Mouse (Mus musculus): Measurements from ENCODE around the gene Aimp2. TPM values are rescaled to one million over a fixed set of nuclear protein-coding genes. Genes with fewer than 3 reads are reported as not detected.
A peak's percentile ranks its signal among the peaks of the same experiment; 100 is the strongest.

The Aimp2 gene
- polyA plus RNA-seq, 1 experiment from 2014 or later = 100 TPM

- Histone ChIP-seq H3K9me3 (ENCODE audit: control insufficient read depth, low read length) (no peaks in the 10 kb centered on the region), H3K9ac (ENCODE audit: low read depth, low read length) (no peak overlapping the region), H3K27me3 (replicated peaks; ENCODE audit: control insufficient read depth, insufficient read depth, low read length) (no peaks in the 10 kb centered on the region), H3K36me3 (ENCODE audit: control insufficient read depth, insufficient read depth, low read length) (peaks cover 74% of the 10 kb centered on the region), H3K4me1 (ENCODE audit: control insufficient read depth, insufficient read depth, low read length) (no peaks in the 10 kb centered on the region), H3K4me3 (ENCODE audit: low read depth, low read length) (no peak overlapping the region), H3K27ac (replicated peaks; ENCODE audit: low read depth, low read length) (no peak overlapping the region), H3K4me2 (ENCODE audit: low read depth, low read length) (no peak overlapping the region)
- DNase-seq (ENCODE audit: low spot score) (peak; percentile 77), ATAC-seq (ENCODE audit: low read depth) (no peak)
- WGBS = 46% methylated on average over 5 of the region's 5 CpGs
Measured at GRCm38 (mm10) chr5:143917418-143917817, 7.8 kb upstream of the Aimp2 start.

DNA sequence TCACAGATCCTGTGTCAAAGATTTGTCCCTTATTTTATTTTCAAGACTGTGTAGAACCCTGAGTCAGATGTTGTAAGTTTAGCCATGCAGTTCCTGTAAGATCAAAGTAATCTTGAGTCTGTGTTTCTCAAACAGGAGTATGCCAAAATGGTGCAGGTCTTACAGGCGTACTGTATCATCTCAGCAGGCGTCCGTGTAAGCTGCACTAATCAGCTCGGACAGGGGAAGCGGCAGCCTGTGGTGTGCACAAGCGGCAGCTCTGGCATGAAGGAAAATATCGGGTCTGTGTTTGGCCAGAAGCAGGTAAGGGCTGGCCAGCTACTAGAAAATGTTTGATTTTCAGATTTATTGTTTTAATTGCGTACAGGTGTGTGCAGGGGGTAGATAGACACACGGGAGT is 6.6 kb upstream of the Aimp2 start:
- no peaks in the 10 kb centered on the region for H3K9me3 ChIP-seq (ENCODE audit: control insufficient read depth, low read length)
- peaks cover 65% of the 10 kb centered on the region for H3K36me3 ChIP-seq (ENCODE audit: control insufficient read depth, insufficient read depth, low read length)
- H3K4me1 ChIP-seq (ENCODE audit: control insufficient read depth, insufficient read depth, low read length) = no peaks in the 10 kb centered on the region
- H3K9ac ChIP-seq (ENCODE audit: low read depth, low read length) = no peak overlapping the region
- ATAC-seq (ENCODE audit: low read depth) (no peak), DNase-seq (ENCODE audit: low spot score) (no peak)
- H3K4me2 ChIP-seq (ENCODE audit: low read depth, low read length) = no peak overlapping the region
- H3K27ac ChIP-seq (replicated peaks; ENCODE audit: low read depth, low read length) = no peak overlapping the region
- H3K27me3 ChIP-seq (replicated peaks; ENCODE audit: control insufficient read depth, insufficient read depth, low read length) = no peaks in the 10 kb centered on the region
- H3K4me3 ChIP-seq (ENCODE audit: low read depth, low read length) = no peak overlapping the region
- WGBS = 91% methylated on average over 9 of the region's 9 CpGs

DNA sequence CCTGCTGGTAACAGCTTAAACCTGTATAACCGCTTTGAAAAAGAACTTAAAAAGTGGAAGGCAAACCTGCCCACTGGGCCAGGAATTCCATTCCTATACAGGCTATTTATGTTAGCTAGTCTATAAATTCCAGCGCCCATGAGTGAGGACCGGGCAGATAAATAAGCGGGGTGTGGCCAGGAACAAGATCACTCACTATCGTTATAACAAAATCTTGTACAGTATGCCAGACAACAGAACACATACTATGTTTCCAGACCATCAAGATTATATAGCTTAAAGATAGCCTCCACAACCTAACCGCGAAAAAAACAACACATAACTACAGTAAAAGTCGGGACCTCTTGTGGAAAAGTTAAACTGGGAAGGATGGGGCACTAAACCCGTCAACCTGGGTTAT is 721 bp downstream of the Aimp2 start:
- peak overlapping the region; percentile 67 for H3K4me2 ChIP-seq (ENCODE audit: low read depth, low read length)
- 2% methylated on average over 9 of the region's 9 CpGs for WGBS
- peaks cover 15% of the 10 kb centered on the region; the same call in 1 of the 2 replicates for H3K4me1 ChIP-seq (ENCODE audit: control insufficient read depth, insufficient read depth, low read length)
- peak overlapping the region; percentile 55 for H3K9ac ChIP-seq (ENCODE audit: low read depth, low read length)
- H3K9me3 ChIP-seq (ENCODE audit: control insufficient read depth, low read length) = no peaks in the 10 kb centered on the region
- DNase-seq (ENCODE audit: low spot score) (peak; percentile 14), ATAC-seq (ENCODE audit: low read depth) (no peak)
- peak overlapping the region; percentile 77 for H3K27ac ChIP-seq (replicated peaks; ENCODE audit: low read depth, low read length)
- H3K4me3 ChIP-seq (ENCODE audit: low read depth, low read length) = peak overlapping the region; percentile 76
- no peaks in the 10 kb centered on the region for H3K27me3 ChIP-seq (replicated peaks; ENCODE audit: control insufficient read depth, insufficient read depth, low read length)
- peaks cover 33% of the 10 kb centered on the region for H3K36me3 ChIP-seq (ENCODE audit: control insufficient read depth, insufficient read depth, low read length)

- WGBS = 84% methylated on average over 8 of the region's 8 CpGs
- Histone ChIP-seq H3K36me3 (ENCODE audit: control insufficient read depth, insufficient read depth, low read length) (peaks cover 51% of the 10 kb centered on the region), H3K9me3 (ENCODE audit: control insufficient read depth, low read length) (no peaks in the 10 kb centered on the region), H3K9ac (ENCODE audit: low read depth, low read length) (no peak overlapping the region), H3K27ac (replicated peaks; ENCODE audit: low read depth, low read length) (no peak overlapping the region), H3K4me1 (ENCODE audit: control insufficient read depth, insufficient read depth, low read length) (peaks cover 15% of the 10 kb centered on the region; the same call in 1 of the 2 replicates), H3K4me3 (ENCODE audit: low read depth, low read length) (no peak overlapping the region), H3K27me3 (replicated peaks; ENCODE audit: control insufficient read depth, insufficient read depth, low read length) (no peaks in the 10 kb centered on the region), H3K4me2 (ENCODE audit: low read depth, low read length) (no peak overlapping the region)
- DNase-seq (ENCODE audit: low spot score) (no peak), ATAC-seq (ENCODE audit: low read depth) (no peak)
Measured at GRCm38 (mm10) chr5:143906429-143906828, 3.2 kb downstream of the Aimp2 start.

GRCm38 (mm10) chr5:143903813-143904212 is 5.8 kb downstream of the Aimp2 start:
- no peak overlapping the region for H3K4me2 ChIP-seq (ENCODE audit: low read depth, low read length)
- no peak overlapping the region for H3K27ac ChIP-seq (replicated peaks; ENCODE audit: low read depth, low read length)
- DNase-seq (ENCODE audit: low spot score) = no peak
- 90% methylated on average over 4 of the region's 4 CpGs for WGBS
- H3K9me3 ChIP-seq (ENCODE audit: control insufficient read depth, low read length) = no peaks in the 10 kb centered on the region
- H3K9ac ChIP-seq (ENCODE audit: low read depth, low read length) = no peak overlapping the region
- ATAC-seq (ENCODE audit: low read depth) = no peak
- peaks cover 71% of the 10 kb centered on the region for H3K36me3 ChIP-seq (ENCODE audit: control insufficient read depth, insufficient read depth, low read length)
- no peak overlapping the region for H3K4me3 ChIP-seq (ENCODE audit: low read depth, low read length)
- H3K27me3 ChIP-seq (replicated peaks; ENCODE audit: control insufficient read depth, insufficient read depth, low read length) = no peaks in the 10 kb centered on the region
- H3K4me1 ChIP-seq (ENCODE audit: control insufficient read depth, insufficient read depth, low read length) = peaks cover 7% of the 10 kb centered on the region; the same call in 1 of the 2 replicates

DNA sequence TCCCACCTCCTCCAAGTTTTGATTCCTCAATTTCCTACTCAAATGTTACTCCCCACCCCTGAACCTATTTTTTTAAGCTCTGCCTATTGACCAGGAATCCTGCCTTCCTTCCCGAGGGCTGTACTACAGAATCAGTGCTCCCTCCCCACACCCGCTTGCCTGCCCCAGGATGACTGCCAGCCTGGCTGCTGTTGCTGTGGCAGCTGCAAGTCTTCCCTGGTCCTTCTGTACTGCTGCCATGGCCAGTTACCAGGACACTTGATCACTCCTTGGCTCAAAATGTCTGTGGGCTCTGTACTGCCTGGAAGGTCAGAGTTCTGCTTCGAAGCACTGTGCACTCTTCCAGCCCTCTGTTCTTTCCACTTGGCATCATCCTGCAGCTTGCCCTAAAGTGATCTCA is 7.5 kb downstream of the Aimp2 start:
- no peaks in the 10 kb centered on the region for H3K4me1 ChIP-seq (ENCODE audit: control insufficient read depth, insufficient read depth, low read length)
- WGBS = 83% methylated on average over 3 of the region's 3 CpGs
- H3K4me2 ChIP-seq (ENCODE audit: low read depth, low read length) = no peak overlapping the region
- DNase-seq (ENCODE audit: low spot score) (no peak), ATAC-seq (ENCODE audit: low read depth) (no peak)
- H3K4me3 ChIP-seq (ENCODE audit: low read depth, low read length) = no peak overlapping the region
- no peak overlapping the region for H3K27ac ChIP-seq (replicated peaks; ENCODE audit: low read depth, low read length)
- peaks cover 83% of the 10 kb centered on the region for H3K36me3 ChIP-seq (ENCODE audit: control insufficient read depth, insufficient read depth, low read length)
- no peak overlapping the region for H3K9ac ChIP-seq (ENCODE audit: low read depth, low read length)
- no peaks in the 10 kb centered on the region for H3K9me3 ChIP-seq (ENCODE audit: control insufficient read depth, low read length)
- no peaks in the 10 kb centered on the region for H3K27me3 ChIP-seq (replicated peaks; ENCODE audit: control insufficient read depth, insufficient read depth, low read length)

DNA sequence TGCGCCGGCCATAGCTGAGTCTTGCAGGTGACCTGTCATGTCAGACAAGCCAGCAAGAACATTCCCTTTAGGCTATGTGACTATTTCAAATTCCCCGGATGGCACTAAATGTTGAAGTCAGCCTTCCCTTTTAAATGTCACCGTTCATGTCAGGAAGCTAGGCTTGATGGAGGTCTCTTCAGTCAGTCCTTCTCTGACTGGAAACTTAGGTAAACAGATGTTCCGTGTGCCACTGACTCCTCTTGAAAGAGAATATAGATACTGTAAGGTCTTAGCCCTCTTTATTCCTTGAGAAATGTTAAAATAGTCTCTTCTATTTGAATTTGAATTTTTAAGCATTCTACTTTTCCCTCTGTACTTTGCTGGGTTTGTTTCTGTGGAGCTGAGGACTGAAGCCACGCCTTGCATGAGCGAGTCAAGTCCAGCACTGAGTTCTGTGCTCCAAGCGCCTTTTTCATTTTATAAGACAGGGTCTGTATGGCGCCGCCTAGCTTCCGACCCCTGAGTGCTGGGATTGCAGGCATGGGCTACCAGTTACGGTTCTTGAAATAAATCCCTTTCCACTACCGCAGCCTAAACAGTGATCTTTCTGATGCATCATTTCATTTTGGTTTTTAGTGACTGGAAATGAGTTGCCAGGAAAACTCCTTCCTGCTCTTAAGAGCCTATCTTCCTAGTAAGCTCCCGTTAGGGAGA is 11.9 kb downstream of the Aimp2 start, which contains the start of gene Ankrd61:
TSS of gene Ankrd61 (minus strand) at position 51 of the 696 bp plus-strand sequence.
- Histone ChIP-seq H3K9me3 (ENCODE audit: control insufficient read depth, low read length) (no peaks in the 10 kb centered on the region), H3K4me3 (ENCODE audit: low read depth, low read length) (no peak within 1 kb of the TSS), H3K4me1 (ENCODE audit: control insufficient read depth, insufficient read depth, low read length) (no peaks in the 10 kb centered on the region), H3K27me3 (replicated peaks; ENCODE audit: control insufficient read depth, insufficient read depth, low read length) (no peaks in the 10 kb centered on the region), H3K9ac (ENCODE audit: low read depth, low read length) (no peak within 1 kb of the TSS), H3K36me3 (ENCODE audit: control insufficient read depth, insufficient read depth, low read length) (peaks cover 73% of the 10 kb centered on the region), H3K4me2 (ENCODE audit: low read depth, low read length) (no peak within 1 kb of the TSS), H3K27ac (replicated peaks; ENCODE audit: low read depth, low read length) (no peak within 1 kb of the TSS)
- WGBS = 90% methylated on average over 14 of the region's 14 CpGs
- ATAC-seq (ENCODE audit: low read depth) (no peak), DNase-seq (ENCODE audit: low spot score) (no peak)

GRCm38 (mm10) chr5:143893396-143893795 is 16.3 kb downstream of the Aimp2 start:
- no peaks in the 10 kb centered on the region for H3K9me3 ChIP-seq (ENCODE audit: control insufficient read depth, low read length)
- 76% methylated on average over 5 of the region's 5 CpGs for WGBS
- no peak overlapping the region for H3K9ac ChIP-seq (ENCODE audit: low read depth, low read length)
- no peaks in the 10 kb centered on the region for H3K4me1 ChIP-seq (ENCODE audit: control insufficient read depth, insufficient read depth, low read length)
- DNase-seq (ENCODE audit: low spot score) (peak; percentile 47), ATAC-seq (ENCODE audit: low read depth) (peak; percentile 53; the same call in 1 of the 2 replicates)
- no peak overlapping the region for H3K4me2 ChIP-seq (ENCODE audit: low read depth, low read length)
- peaks cover 78% of the 10 kb centered on the region for H3K36me3 ChIP-seq (ENCODE audit: control insufficient read depth, insufficient read depth, low read length)
- H3K27me3 ChIP-seq (replicated peaks; ENCODE audit: control insufficient read depth, insufficient read depth, low read length) = no peaks in the 10 kb centered on the region
- no peak overlapping the region for H3K4me3 ChIP-seq (ENCODE audit: low read depth, low read length)
- no peak overlapping the region for H3K27ac ChIP-seq (replicated peaks; ENCODE audit: low read depth, low read length)
